Mouse (Mus musculus): Measurements from ENCODE around the gene Fig4. TPM values are rescaled to one million over a fixed set of nuclear protein-coding genes. Genes with fewer than 3 reads are reported as not detected.

The Fig4 gene
- 13.9 TPM for polyA plus RNA-seq (2014; fragmentation: Illumina TruSeq; extraction: RNeasy Lipid Tissue Mini Kit (QIAGEN cat#74804); ENCODE audit: low replicate concordance)

GRCm38 (mm10) chr10:41302689-41303431 is at the start of gene Fig4:
Gene Fig4 (minus strand): TSS chr10:41303260.

GRCm38 (mm10) chr10:41303639-41304444 is 782 bp upstream of the Fig4 start, which contains the start of gene Ak9:
Gene Ak9 (plus strand): TSS chr10:41303980.

Other genes with a start within 250 kb of the Fig4 start
- gene Gpr6, start 231.0 kb downstream of the Fig4 start, polyA plus RNA-seq (2014; fragmentation: Illumina TruSeq; extraction: RNeasy Lipid Tissue Mini Kit (QIAGEN cat#74804); ENCODE audit: low replicate concordance): not detected
- gene Ak9, start 720 bp upstream of the Fig4 start, polyA plus RNA-seq (2014; fragmentation: Illumina TruSeq; extraction: RNeasy Lipid Tissue Mini Kit (QIAGEN cat#74804); ENCODE audit: low replicate concordance): 0.04 TPM
- 11.7 TPM for gene Zbtb24, start 147.1 kb upstream of the Fig4 start, polyA plus RNA-seq (2014; fragmentation: Illumina TruSeq; extraction: RNeasy Lipid Tissue Mini Kit (QIAGEN cat#74804); ENCODE audit: low replicate concordance)
- gene Mical1, start 173.1 kb upstream of the Fig4 start, polyA plus RNA-seq (2014; fragmentation: Illumina TruSeq; extraction: RNeasy Lipid Tissue Mini Kit (QIAGEN cat#74804); ENCODE audit: low replicate concordance): 10.6 TPM
- gene Smpd2, start 187.1 kb upstream of the Fig4 start, polyA plus RNA-seq (2014; fragmentation: Illumina TruSeq; extraction: RNeasy Lipid Tissue Mini Kit (QIAGEN cat#74804); ENCODE audit: low replicate concordance): 2.6 TPM
- gene Ppil6, start 187.2 kb upstream of the Fig4 start, polyA plus RNA-seq (2014; fragmentation: Illumina TruSeq; extraction: RNeasy Lipid Tissue Mini Kit (QIAGEN cat#74804); ENCODE audit: low replicate concordance): 2.5 TPM
- 606 TPM for gene Cd164, start 216.2 kb upstream of the Fig4 start, polyA plus RNA-seq (2014; fragmentation: Illumina TruSeq; extraction: RNeasy Lipid Tissue Mini Kit (QIAGEN cat#74804); ENCODE audit: low replicate concordance)